Mouse (Mus musculus): ENCODE measurements at regions not wholly inside any gene's neighbourhood (a gene's known extent, or its start where the extent isn't known, plus 50 kb on each side); places are given as distances from the start of the nearest gene placed in this dataset.
"Not testable (repeated sequence)": the region's sequence is repeated elsewhere in the genome, so short reads cannot be mapped to it uniquely, and the experiment has no call there.

GRCm38 (mm10) chr10:70866737-70867136 is 211.0 kb upstream of the Phyhipl start:
- DNase-seq (ENCODE audit: low spot score in 2 of 2), result no peak

- DNase-seq (ENCODE audit: low spot score in 2 of 2), result no peak
Observed at GRCm38 (mm10) chr10:70864650-70865049, 208.9 kb upstream of the Phyhipl start.

GRCm38 (mm10) chr10:70862022-70862335 is 206.2 kb upstream of the Phyhipl start:
- DNase-seq (ENCODE audit: low spot score in 2 of 2), result no peak

- DNase-seq (ENCODE audit: low spot score in 2 of 2), result no peak
Observed at GRCm38 (mm10) chr10:70861131-70862021, 205.6 kb upstream of the Phyhipl start.

GRCm38 (mm10) chr10:70857155-70857820 is 201.5 kb upstream of the Phyhipl start:
- no peak for DNase-seq (ENCODE audit: low spot score in 2 of 2)

GRCm38 (mm10) chr10:70855948-70856347 is 200.2 kb upstream of the Phyhipl start:
- no peak for DNase-seq (ENCODE audit: low spot score in 2 of 2)

- DNase-seq (ENCODE audit: low spot score in 2 of 2), result no peak
Observed at GRCm38 (mm10) chr10:70853614-70854013, 197.8 kb upstream of the Phyhipl start.

GRCm38 (mm10) chr10:70848141-70848540 is 192.4 kb upstream of the Phyhipl start:
- DNase-seq (ENCODE audit: low spot score in 2 of 2), result no peak

GRCm38 (mm10) chr10:70847341-70847882 is 191.6 kb upstream of the Phyhipl start:
- no peak for DNase-seq (ENCODE audit: low spot score in 2 of 2)

GRCm38 (mm10) chr10:70846281-70847168 is 190.8 kb upstream of the Phyhipl start:
- no peak for DNase-seq (ENCODE audit: low spot score in 2 of 2)

- DNase-seq (ENCODE audit: low spot score in 2 of 2), result no peak
Observed at GRCm38 (mm10) chr10:70843848-70844247, 188.1 kb upstream of the Phyhipl start.

- DNase-seq (ENCODE audit: low spot score in 2 of 2), result no peak
Observed at GRCm38 (mm10) chr10:70842176-70842838, 186.5 kb upstream of the Phyhipl start.

- DNase-seq (ENCODE audit: low spot score in 2 of 2), result not testable (repeated sequence)
Observed at GRCm38 (mm10) chr10:70841179-70841578, 185.4 kb upstream of the Phyhipl start.

GRCm38 (mm10) chr10:70838147-70838546 is 182.4 kb upstream of the Phyhipl start:
- no peak for DNase-seq (ENCODE audit: low spot score in 2 of 2)

GRCm38 (mm10) chr10:70837326-70837725 is 181.6 kb upstream of the Phyhipl start:
- DNase-seq (ENCODE audit: low spot score in 2 of 2), result no peak

- DNase-seq (ENCODE audit: low spot score in 2 of 2), result no peak
Observed at GRCm38 (mm10) chr10:70832616-70833015, 176.9 kb upstream of the Phyhipl start.

GRCm38 (mm10) chr10:70828217-70828616 is 172.5 kb upstream of the Phyhipl start:
- DNase-seq (ENCODE audit: low spot score in 2 of 2), result no peak

- DNase-seq (ENCODE audit: low spot score in 2 of 2), result not testable (repeated sequence)
Observed at GRCm38 (mm10) chr10:70827522-70827921, 171.8 kb upstream of the Phyhipl start.

- DNase-seq (ENCODE audit: low spot score in 2 of 2), result no peak
Observed at GRCm38 (mm10) chr10:70826706-70827105, 170.9 kb upstream of the Phyhipl start.

- no peak for DNase-seq (ENCODE audit: low spot score in 2 of 2)
Observed at GRCm38 (mm10) chr10:70825451-70825850, 169.7 kb upstream of the Phyhipl start.

- peak; percentile 18 to 30 for DNase-seq (ENCODE audit: low spot score in 2 of 2)
Observed at GRCm38 (mm10) chr10:70824461-70824860, 168.7 kb upstream of the Phyhipl start.

Data from gastrocnemius, adult 8-10 months (tissue).